Mouse (Mus musculus): ENCODE results near the gene Ptpn9. TPM values are rescaled to one million over a fixed set of nuclear protein-coding genes. Genes with fewer than 3 reads are reported as not detected.
"Not testable (repeated sequence)": the region's sequence is repeated elsewhere in the genome, so short reads cannot be mapped to it uniquely, and the experiment has no call there.

The Ptpn9 gene
- total RNA-seq (2018; cell fraction: chromatin; rRNA removed), result 10 to 100 TPM in 23 of 26 experiments, 1 to 10 TPM in 3; 6.3 to 41.1 (median 18.7) TPM
- 10 to 100 TPM; 15.8 to 21.9 (median 19.2) TPM for total RNA-seq (2018; cell fraction: cytosol; rRNA removed)
- 10 to 100 TPM in 25 of 26 experiments, 1 to 10 TPM in 1; 9.6 to 35.0 (median 20.3) TPM for total RNA-seq (2018; cell fraction: nucleus; rRNA removed)
- 12.0 to 23.0 TPM (median 12.3 TPM) in 3 replicates for polyA plus RNA-seq (2018)

GRCm38 (mm10) chr9:56994286-56995197 lies at the start of gene Ptpn9:
TSS of gene Ptpn9 (plus strand) at chr9:56994923.
- peak within 1 kb of the TSS; percentile 67 for H3K4me3 ChIP-seq (ENCODE audit: inconsistent target)
- peaks cover 38% of the 10 kb centered on the region for H3K79me2 ChIP-seq (ENCODE audit: inconsistent target)
- 4% methylated on average over 62 of the region's 62 CpGs for WGBS (ENCODE audit: missing documents)
- peak within 1 kb of the TSS; percentile 37 for H3K27ac ChIP-seq
- no peaks in the 10 kb centered on the region for H3K36me3 ChIP-seq (ENCODE audit: inconsistent target)

DNA sequence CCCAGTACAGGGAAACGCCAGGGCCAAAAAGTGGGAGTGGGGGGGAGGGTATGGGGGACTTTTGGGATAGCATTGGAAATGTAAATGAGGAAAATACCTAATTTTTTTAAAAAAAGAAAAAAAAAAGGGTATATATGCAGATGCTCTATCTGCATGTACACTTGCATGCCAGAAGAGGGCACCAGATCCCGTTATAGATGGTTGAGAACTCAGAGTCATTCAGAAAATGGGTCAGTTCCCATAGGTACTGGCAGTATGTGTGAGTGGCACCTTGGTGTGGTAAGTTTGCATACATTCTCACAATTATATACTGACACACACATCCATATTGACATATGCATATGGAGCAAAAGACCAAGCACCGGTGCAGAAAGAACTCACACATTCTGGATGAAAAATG lies 47.2 kb upstream of the Ptpn9 start:
- H3K4me3 ChIP-seq (ENCODE audit: inconsistent target); H3K36me3 ChIP-seq (ENCODE audit: inconsistent target); H3K27ac ChIP-seq; H3K79me2 ChIP-seq (ENCODE audit: inconsistent target): not testable (repeated sequence)
- 33% methylated on average over 3 of the region's 3 CpGs for WGBS (ENCODE audit: missing documents)

DNA sequence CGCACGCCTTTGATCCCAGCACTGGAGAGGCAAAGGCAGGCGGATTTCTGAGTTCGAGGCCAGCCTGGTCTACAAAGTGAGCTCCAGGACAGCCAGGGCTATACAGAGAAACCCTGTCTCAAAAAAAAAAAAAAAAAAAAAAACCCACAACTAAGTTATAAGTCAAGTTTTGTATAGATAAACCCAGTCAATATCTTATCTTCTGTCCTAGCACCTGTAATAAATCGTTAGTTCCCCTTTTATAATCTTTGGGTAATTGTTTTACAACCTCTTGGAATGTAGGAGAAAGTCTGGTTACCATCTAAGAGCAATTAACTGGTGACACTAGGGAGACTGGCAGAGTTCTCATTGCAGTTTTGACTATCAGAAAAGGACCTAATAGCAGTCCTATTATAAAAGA lies 46.0 kb upstream of the Ptpn9 start:
- not testable (repeated sequence) for H3K4me3 ChIP-seq (ENCODE audit: inconsistent target); H3K27ac ChIP-seq; H3K36me3 ChIP-seq (ENCODE audit: inconsistent target); H3K79me2 ChIP-seq (ENCODE audit: inconsistent target)
- WGBS (ENCODE audit: missing documents), result 80% methylated on average over 3 of the region's 5 CpGs

- H3K36me3 ChIP-seq (ENCODE audit: inconsistent target), result no peaks in the 10 kb centered on the region
- peak overlapping the region; percentile 77 for H3K4me3 ChIP-seq (ENCODE audit: inconsistent target)
- no peak overlapping the region for H3K27ac ChIP-seq
- H3K79me2 ChIP-seq (ENCODE audit: inconsistent target), result no peaks in the 10 kb centered on the region
- WGBS (ENCODE audit: missing documents), result 18% methylated on average over 13 of the region's 13 CpGs
These were observed 45.0 kb upstream of the Ptpn9 start for GRCm38 (mm10) chr9:56949767-56950166.

- Histone ChIP-seq H3K27ac (peak within 1 kb of the TSS; percentile 71), H3K79me2 (ENCODE audit: inconsistent target) (no peaks in the 10 kb centered on the region), H3K4me3 (ENCODE audit: inconsistent target) (peak within 1 kb of the TSS; percentile 77), H3K36me3 (ENCODE audit: inconsistent target) (no peaks in the 10 kb centered on the region)
- WGBS (ENCODE audit: missing documents), result under 1% methylated on average over 49 of the region's 50 CpGs
These were observed 44.0 kb upstream of the Ptpn9 start, which contains the start of gene Snupn for GRCm38 (mm10) chr9:56950414-56951400. TSS of gene Snupn (plus strand) at chr9:56950878.

DNA sequence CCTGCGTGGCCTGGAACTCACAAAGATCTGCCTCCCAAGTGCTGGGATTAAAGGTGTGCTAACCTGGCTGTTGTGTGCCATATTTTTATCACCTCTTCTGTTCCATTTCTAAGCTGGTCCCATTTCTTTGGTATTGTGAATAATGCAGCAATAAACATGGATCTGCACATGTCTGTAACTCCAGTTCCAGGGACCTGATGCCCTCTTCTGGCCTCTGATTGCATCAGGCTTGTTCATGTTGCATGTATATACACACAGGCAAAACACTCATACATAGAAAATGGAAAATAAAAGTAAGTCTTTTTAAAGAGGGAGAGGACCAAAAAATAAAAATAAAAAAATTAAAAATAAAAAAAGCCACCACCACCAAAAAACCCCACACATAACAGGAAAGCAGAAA lies 41.2 kb upstream of the Ptpn9 start:
- no peak overlapping the region for H3K4me3 ChIP-seq (ENCODE audit: inconsistent target)
- H3K27ac ChIP-seq, result no peak overlapping the region
- H3K36me3 ChIP-seq (ENCODE audit: inconsistent target), result no peaks in the 10 kb centered on the region
- 100% methylated on average over 1 of the region's 1 CpGs for WGBS (ENCODE audit: missing documents)
- H3K79me2 ChIP-seq (ENCODE audit: inconsistent target), result no peaks in the 10 kb centered on the region

GRCm38 (mm10) chr9:56956966-56957675 lies 37.6 kb upstream of the Ptpn9 start:
- Histone ChIP-seq H3K4me3 (ENCODE audit: inconsistent target) (no peak overlapping the region), H3K79me2 (ENCODE audit: inconsistent target) (no peaks in the 10 kb centered on the region), H3K36me3 (ENCODE audit: inconsistent target) (no peaks in the 10 kb centered on the region), H3K27ac (no peak overlapping the region)
- 90% methylated on average over 7 of the region's 7 CpGs for WGBS (ENCODE audit: missing documents)

DNA sequence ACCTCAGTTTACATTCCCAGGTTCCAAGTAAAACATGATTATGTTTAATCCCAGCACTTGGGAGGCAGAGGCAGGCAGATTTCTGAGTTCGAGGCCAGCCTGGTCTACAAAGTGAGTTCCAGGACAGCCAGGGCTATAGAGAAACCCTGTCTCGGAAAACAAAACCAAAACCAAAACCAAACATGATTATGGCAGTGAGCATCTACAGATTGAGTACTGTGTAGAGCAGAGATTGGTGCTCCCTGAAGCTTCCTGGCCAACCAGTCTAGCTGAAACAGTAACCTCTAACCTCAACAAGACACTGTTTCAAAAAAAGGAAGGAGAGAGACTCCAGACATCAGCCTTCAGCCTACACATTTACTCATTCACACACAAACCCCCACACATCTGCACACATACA lies 36.0 kb upstream of the Ptpn9 start:
- H3K27ac ChIP-seq, result no peak overlapping the region
- no peak overlapping the region for H3K4me3 ChIP-seq (ENCODE audit: inconsistent target)
- 76% methylated on average over 2 of the region's 2 CpGs for WGBS (ENCODE audit: missing documents)
- no peaks in the 10 kb centered on the region for H3K79me2 ChIP-seq (ENCODE audit: inconsistent target)
- H3K36me3 ChIP-seq (ENCODE audit: inconsistent target), result no peaks in the 10 kb centered on the region

- no peaks in the 10 kb centered on the region for H3K36me3 ChIP-seq (ENCODE audit: inconsistent target)
- H3K4me3 ChIP-seq (ENCODE audit: inconsistent target), result no peak overlapping the region
- WGBS (ENCODE audit: missing documents), result 94% methylated on average over 3 of the region's 3 CpGs
These were observed 33.1 kb upstream of the Ptpn9 start for GRCm38 (mm10) chr9:56961591-56961990.

GRCm38 (mm10) chr9:56970158-56970557 lies 24.6 kb upstream of the Ptpn9 start:
- Histone ChIP-seq H3K36me3 (ENCODE audit: inconsistent target) (no peaks in the 10 kb centered on the region), H3K79me2 (ENCODE audit: inconsistent target) (no peaks in the 10 kb centered on the region)
- WGBS (ENCODE audit: missing documents), result 82% methylated on average over 1 of the region's 2 CpGs

More at GRCm38 (mm10) chr9:56961591-56961990, 33.1 kb upstream of the Ptpn9 start:
- Histone ChIP-seq H3K79me2 (ENCODE audit: inconsistent target) (no peaks in the 10 kb centered on the region), H3K27ac (no peak overlapping the region)

DNA sequence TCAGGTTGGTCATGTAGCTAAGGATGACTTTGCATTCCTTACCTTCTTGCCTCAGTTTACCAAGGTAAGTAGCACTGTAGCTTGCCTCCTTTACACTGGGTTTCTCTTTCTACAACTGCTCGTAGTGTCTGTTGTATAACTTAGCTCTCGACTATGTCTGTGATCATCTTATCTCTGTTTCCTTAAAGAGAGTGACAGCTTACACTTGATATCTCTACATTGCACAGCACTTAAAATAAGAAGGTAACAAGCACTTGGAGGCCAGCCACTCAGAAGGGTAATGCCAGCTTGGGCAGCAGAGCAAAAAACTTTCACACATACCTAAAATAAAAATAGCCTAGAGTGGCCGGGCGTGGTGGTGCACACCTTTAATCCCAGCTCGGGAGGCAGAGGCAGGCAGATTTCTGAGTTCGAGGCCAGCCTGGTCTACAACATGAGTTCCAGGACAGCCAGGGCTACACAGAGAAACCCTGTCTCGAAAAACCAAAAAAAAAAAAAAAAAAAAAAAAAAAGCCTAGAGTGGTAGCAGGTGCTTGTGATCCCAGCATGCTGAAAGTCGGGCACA lies 20.7 kb upstream of the Ptpn9 start:
- no peak overlapping the region for H3K27ac ChIP-seq
- H3K79me2 ChIP-seq (ENCODE audit: inconsistent target), result no peaks in the 10 kb centered on the region
- H3K36me3 ChIP-seq (ENCODE audit: inconsistent target), result no peaks in the 10 kb centered on the region
- H3K4me3 ChIP-seq (ENCODE audit: inconsistent target), result no peak overlapping the region
- 98% methylated on average over 3 of the region's 8 CpGs for WGBS (ENCODE audit: missing documents)

More at GRCm38 (mm10) chr9:56970158-56970557, 24.6 kb upstream of the Ptpn9 start:
- no peak overlapping the region for H3K27ac ChIP-seq
- no peak overlapping the region for H3K4me3 ChIP-seq (ENCODE audit: inconsistent target)

- Histone ChIP-seq H3K4me3 (ENCODE audit: inconsistent target) (no peak overlapping the region), H3K36me3 (ENCODE audit: inconsistent target) (no peaks in the 10 kb centered on the region), H3K27ac (no peak overlapping the region), H3K79me2 (ENCODE audit: inconsistent target) (no peaks in the 10 kb centered on the region)
- WGBS (ENCODE audit: missing documents), result 41% methylated on average over 3 of the region's 3 CpGs
These were observed 19.5 kb upstream of the Ptpn9 start for GRCm38 (mm10) chr9:56975199-56975598.

DNA sequence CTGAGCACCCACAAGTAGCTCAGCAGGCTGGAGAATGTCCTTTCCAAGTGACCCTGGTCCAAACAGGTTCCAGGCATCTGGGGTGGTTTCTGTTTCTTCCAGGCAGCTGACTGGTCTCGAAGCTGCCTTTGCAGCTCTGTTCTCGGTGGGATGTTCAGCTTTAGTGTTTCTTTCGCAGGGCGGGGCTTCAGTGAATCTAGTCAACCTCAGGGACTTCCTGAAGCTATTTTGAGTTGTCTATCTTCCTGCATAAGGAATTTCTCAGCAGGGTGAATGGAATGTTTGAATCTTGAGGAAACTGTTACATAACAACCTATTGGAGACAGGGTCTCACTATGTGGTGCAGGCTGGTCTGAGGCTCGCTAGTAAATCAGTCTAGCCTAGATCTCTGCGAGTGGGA lies 14.5 kb upstream of the Ptpn9 start:
- no peak overlapping the region for H3K4me3 ChIP-seq (ENCODE audit: inconsistent target)
- WGBS (ENCODE audit: missing documents), result 98% methylated on average over 6 of the region's 6 CpGs
- no peak overlapping the region for H3K27ac ChIP-seq
- H3K36me3 ChIP-seq (ENCODE audit: inconsistent target), result peaks cover 5% of the 10 kb centered on the region; the same call in 1 of the 2 replicates
- H3K79me2 ChIP-seq (ENCODE audit: inconsistent target), result no peaks in the 10 kb centered on the region
